Mouse (Mus musculus) CH12.LX (cell line): ENCODE results near the gene Etnppl. TPM values are rescaled to one million over a fixed set of nuclear protein-coding genes. Genes with fewer than 3 reads are reported as not detected.

Experiments
- DNase-seq: peaks from one replicate; pipeline ENCODE4 v3.0.0-alpha.2; 2013; ENCODE audit errors: extremely low read depth
- H3K27ac ChIP-seq: 2 replicates; pipeline ENCODE4 v1.5.1; 2012; ENCODE audit warnings: low read depth, mild to moderate bottlenecking, control low read depth, moderate library complexity; ENCODE audit not compliant: insufficient read depth
- H3K27me3 ChIP-seq: replicated peaks from 2 replicates; pipeline ENCODE3; 2012; ENCODE audit warnings: inconsistent platforms
- H3K36me3 ChIP-seq, 2 experiments: replicated peaks in 1 of 2; 2 replicates each; pipeline versions ENCODE3 to v1.6.1; 2012; ENCODE audit warnings: inconsistent platforms in 1 of 2, low read length in 1 of 2, mild to moderate bottlenecking in 1 of 2, mixed read lengths in 1 of 2, moderate library complexity in 1 of 2; ENCODE audit not compliant: control insufficient read depth in 1 of 2, insufficient read depth in 1 of 2
- H3K4me1 ChIP-seq, 2 experiments: 2 replicates each; pipeline ENCODE4 v1.6.1; 2012; ENCODE audit warnings: inconsistent platforms in 1 of 2, moderate library complexity in 1 of 2; ENCODE audit not compliant: insufficient read depth in 2 of 2, control insufficient read depth in 1 of 2
- H3K4me2 ChIP-seq: 2 replicates; pipeline ENCODE4 v1.6.1; 2012; ENCODE audit warnings: low read depth, mild to moderate bottlenecking, control low read depth; ENCODE audit not compliant: poor library complexity, insufficient read depth, severe bottlenecking
- H3K4me3 ChIP-seq, 3 experiments: fragments of 150-350 bp in 1 of 3; sonication (generic) in 1 of 3; replicated peaks in 1 of 3; 2 replicates each; pipeline versions ENCODE3 to v1.5.1; 2011 to 2012; ENCODE audit warnings: low read depth in 2 of 3, low read length in 2 of 3, mild to moderate bottlenecking in 2 of 3, moderate library complexity in 2 of 3, control low read depth in 1 of 3, improper control_type of control experiment in 1 of 3, inconsistent platforms in 1 of 3, mixed read lengths in 1 of 3; ENCODE audit not compliant: poor library complexity in 1 of 3
- H3K79me2 ChIP-seq: replicated peaks from 2 replicates; pipeline ENCODE4 v1.6.1; 2012; ENCODE audit warnings: mild to moderate bottlenecking, moderate library complexity; ENCODE audit not compliant: control insufficient read depth, poor library complexity, insufficient read depth, severe bottlenecking; ENCODE audit errors: extremely low read depth
- H3K9ac ChIP-seq: 2 replicates; pipeline ENCODE4 v1.6.1; 2012; ENCODE audit warnings: low read depth, mild to moderate bottlenecking, control low read depth, moderate library complexity; ENCODE audit not compliant: insufficient read depth
- H3K9me3 ChIP-seq: replicated peaks from 2 replicates; pipeline ENCODE3; 2012; ENCODE audit warnings: low read length, inconsistent platforms, mixed read lengths
- BHLHE40 ChIP-seq: IDR thresholded peaks from 2 replicates; pipeline ENCODE4 v1.6.1; 2011; ENCODE audit warnings: mild to moderate bottlenecking, low read depth, low read length, improper control_type of control experiment
- CHD1 ChIP-seq: IDR thresholded peaks from 2 replicates; pipeline ENCODE4 v1.6.1; 2012; ENCODE audit warnings: low read depth, low read length, improper control_type of control experiment, inconsistent platforms
- CHD2 ChIP-seq: IDR thresholded peaks from 2 replicates; pipeline ENCODE4 v1.6.1; 2011; ENCODE audit warnings: low read length, improper control_type of control experiment
- E2F4 ChIP-seq: IDR thresholded peaks from 2 replicates; pipeline ENCODE4 v1.6.1; 2011; ENCODE audit warnings: low read depth, low read length, improper control_type of control experiment; ENCODE audit not compliant: insufficient replicate concordance
- EP300 ChIP-seq: IDR thresholded peaks from 2 replicates; pipeline ENCODE4 v1.6.1; 2011; ENCODE audit warnings: low read length, improper control_type of control experiment
- GABPA ChIP-seq: IDR thresholded peaks from 2 replicates; pipeline ENCODE4 v1.6.1; 2012; ENCODE audit warnings: low read depth, low read length, improper control_type of control experiment, inconsistent platforms; ENCODE audit not compliant: insufficient replicate concordance
- HCFC1 ChIP-seq: IDR thresholded peaks from 2 replicates; pipeline ENCODE4 v1.6.1; 2012; ENCODE audit warnings: low read depth, mild to moderate bottlenecking, inconsistent platforms, low read length, improper control_type of control experiment
- IRF4 ChIP-seq: IDR thresholded peaks from 2 replicates; pipeline ENCODE4 v1.6.1; 2014; ENCODE audit warnings: low read depth, mild to moderate bottlenecking, inconsistent platforms, low read length, improper control_type of control experiment
- JUN ChIP-seq: IDR thresholded peaks from 2 replicates; pipeline ENCODE4 v1.6.1; 2011; ENCODE audit warnings: low read depth, mild to moderate bottlenecking, low read length, improper control_type of control experiment, moderate library complexity; ENCODE audit not compliant: insufficient read depth
- JUND ChIP-seq: conservative IDR thresholded peaks from 2 replicates; pipeline ENCODE4 v1.6.1; 2011; ENCODE audit warnings: low read depth, low read length, improper control_type of control experiment
- KAT2A ChIP-seq: IDR thresholded peaks from 2 replicates; pipeline ENCODE4 v1.6.1; 2012; ENCODE audit warnings: low read length, improper control_type of control experiment, inconsistent platforms; ENCODE audit not compliant: insufficient replicate concordance
- MAFK ChIP-seq: IDR thresholded peaks from 2 replicates; pipeline ENCODE4 v1.6.1; 2011; ENCODE audit warnings: low read length, improper control_type of control experiment; ENCODE audit not compliant: insufficient replicate concordance
- MAX ChIP-seq: IDR thresholded peaks from 2 replicates; pipeline ENCODE4 v1.6.1; 2011; ENCODE audit warnings: low read length, improper control_type of control experiment
- MAZ ChIP-seq: IDR thresholded peaks from 2 replicates; pipeline ENCODE4 v1.6.1; 2012; ENCODE audit warnings: low read depth, mild to moderate bottlenecking, inconsistent platforms, low read length, improper control_type of control experiment, moderate library complexity
- MEF2A ChIP-seq: IDR thresholded peaks from 2 replicates; pipeline ENCODE4 v1.6.1; 2014; ENCODE audit warnings: low read depth, mild to moderate bottlenecking, inconsistent platforms, low read length, improper control_type of control experiment, borderline replicate concordance
- MXI1 ChIP-seq: IDR thresholded peaks from 2 replicates; pipeline ENCODE4 v1.6.1; 2011; ENCODE audit warnings: mild to moderate bottlenecking, low read depth, low read length, improper control_type of control experiment
- MYC ChIP-seq: IDR thresholded peaks from 2 replicates; pipeline ENCODE4 v1.6.1; 2011; ENCODE audit warnings: low read depth, mild to moderate bottlenecking, improper control_type of control experiment, low read length
- NRF1 ChIP-seq: IDR thresholded peaks from 2 replicates; pipeline ENCODE4 v1.6.1; 2014; ENCODE audit warnings: low read depth, mild to moderate bottlenecking, inconsistent platforms, low read length, improper control_type of control experiment, moderate library complexity
- PAX5 ChIP-seq: IDR thresholded peaks from 2 replicates; pipeline ENCODE4 v1.6.1; 2012; ENCODE audit warnings: low read length, inconsistent platforms, mixed read lengths
- POLR2A ChIP-seq: IDR thresholded peaks from 2 replicates; pipeline ENCODE4 v1.6.1; 2011; ENCODE audit warnings: low read depth, mild to moderate bottlenecking, improper control_type of control experiment, low read length
- POLR2AphosphoS2 ChIP-seq: IDR thresholded peaks from 2 replicates; pipeline ENCODE4 v1.6.1; 2011; ENCODE audit warnings: low read depth, low read length, improper control_type of control experiment
- RAD21 ChIP-seq: IDR thresholded peaks from 2 replicates; pipeline ENCODE4 v1.6.1; 2011; ENCODE audit warnings: low read depth, mild to moderate bottlenecking, low read length, improper control_type of control experiment, moderate library complexity
- SIN3A ChIP-seq: IDR thresholded peaks from 2 replicates; pipeline ENCODE4 v1.6.1; 2012; ENCODE audit warnings: low read length, improper control_type of control experiment, inconsistent platforms
- SMC3 ChIP-seq: IDR thresholded peaks from 2 replicates; pipeline ENCODE4 v1.6.1; 2011; ENCODE audit warnings: low read depth, low read length, improper control_type of control experiment
- TBP ChIP-seq: conservative IDR thresholded peaks from 2 replicates; pipeline ENCODE4 v1.6.1; 2011; ENCODE audit warnings: low read depth, low read length, improper control_type of control experiment
- TCF12 ChIP-seq: IDR thresholded peaks from 2 replicates; pipeline ENCODE4 v1.6.1; 2014; ENCODE audit warnings: low read depth, mild to moderate bottlenecking, inconsistent platforms, low read length, improper control_type of control experiment
- UBTF ChIP-seq: IDR thresholded peaks from 2 replicates; pipeline ENCODE4 v1.6.1; 2012; ENCODE audit warnings: low read depth, mild to moderate bottlenecking, inconsistent platforms, low read length, improper control_type of control experiment, moderate library complexity
- USF1 ChIP-seq: IDR thresholded peaks from 2 replicates; pipeline ENCODE4 v1.6.1; 2014; ENCODE audit warnings: low read depth, mild to moderate bottlenecking, inconsistent platforms, low read length, improper control_type of control experiment
- USF2 ChIP-seq: conservative IDR thresholded peaks from 2 replicates; pipeline ENCODE4 v1.6.1; 2011; ENCODE audit warnings: low read depth, low read length, improper control_type of control experiment
- ZC3H11A ChIP-seq: IDR thresholded peaks from 2 replicates; pipeline ENCODE4 v1.6.1; 2012; ENCODE audit warnings: low read depth, mild to moderate bottlenecking, inconsistent platforms, low read length, improper control_type of control experiment
- ZKSCAN1 ChIP-seq: IDR thresholded peaks from 2 replicates; pipeline ENCODE4 v1.6.1; 2012; ENCODE audit warnings: low read depth, inconsistent platforms, low read length, improper control_type of control experiment, borderline replicate concordance
- ZMIZ1 ChIP-seq: IDR thresholded peaks from 2 replicates; pipeline ENCODE4 v1.6.1; 2012; ENCODE audit warnings: low read depth, mild to moderate bottlenecking, inconsistent platforms, low read length, improper control_type of control experiment
- ZNF384 ChIP-seq: IDR thresholded peaks from 2 replicates; pipeline ENCODE4 v1.6.1; 2012; ENCODE audit warnings: low read depth, low read length, improper control_type of control experiment, inconsistent platforms
- dilution Hi-C: fragments of 300-500 bp; cut with MboI; formaldehyde crosslinking; loops from 2 replicates; pipeline ENCODE4 v1.14.3; 2020; ENCODE audit warnings: low sequenced_read_pairs; ENCODE audit not compliant: extremely low pct_unique_long_range_greater_than_20kb, extremely low pct_ligation_motif_present
- in situ Hi-C: fragments of 300-500 bp; cut with MboI; formaldehyde crosslinking; loops from 3 replicates; pipeline ENCODE4 v1.14.3; 2019; ENCODE audit warnings: low sequenced_read_pairs, low pct_ligation_motif_present, low pct_unique_long_range_greater_than_20kb, mixed read lengths
- polyA plus RNA-seq: library from polyadenylated mRNA; unstranded; fragments of >175 nt; gene quantifications from 2 replicates; pipeline ENCODE4 v1.2.1, GENCODE M21; 2012; ENCODE audit warnings: low read depth; ENCODE audit not compliant: insufficient read length
- total RNA-seq, 2 experiments: library from RNA; depleted of rRNA; stranded (reverse); fragments of 300-350 nt in 1 of 2; fragments of >200 nt in 1 of 2; gene quantifications; 2 replicates each; pipeline ENCODE4 v1.2.3; 2012 to 2014

Etnppl gene
- total and polyA plus RNA-seq, 3 experiments = not detected

DNA sequence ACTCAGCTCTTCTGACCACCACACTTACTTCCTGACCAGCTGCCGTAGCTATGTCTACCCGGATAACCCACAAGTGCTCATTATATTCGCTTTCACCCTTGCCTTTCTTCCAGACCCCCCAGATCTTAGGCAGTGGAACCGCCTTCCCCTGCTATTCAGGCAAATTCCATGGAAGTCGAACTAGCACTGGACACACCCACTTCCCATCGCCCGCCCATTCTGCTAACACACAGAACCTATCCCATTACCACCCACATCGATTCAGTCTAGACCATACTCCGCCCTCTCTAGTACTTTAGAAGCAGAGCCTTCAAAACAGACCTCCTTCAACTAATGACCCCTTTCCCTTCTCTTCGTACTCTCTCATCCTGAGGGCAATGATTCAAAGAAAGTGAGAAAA, 15.8 kb upstream of the Etnppl start:
- dilution Hi-C loops (no loop called here), in situ Hi-C loops (no loop called here)
- H3K4me3 ChIP-seq = no peak overlapping the region

DNA sequence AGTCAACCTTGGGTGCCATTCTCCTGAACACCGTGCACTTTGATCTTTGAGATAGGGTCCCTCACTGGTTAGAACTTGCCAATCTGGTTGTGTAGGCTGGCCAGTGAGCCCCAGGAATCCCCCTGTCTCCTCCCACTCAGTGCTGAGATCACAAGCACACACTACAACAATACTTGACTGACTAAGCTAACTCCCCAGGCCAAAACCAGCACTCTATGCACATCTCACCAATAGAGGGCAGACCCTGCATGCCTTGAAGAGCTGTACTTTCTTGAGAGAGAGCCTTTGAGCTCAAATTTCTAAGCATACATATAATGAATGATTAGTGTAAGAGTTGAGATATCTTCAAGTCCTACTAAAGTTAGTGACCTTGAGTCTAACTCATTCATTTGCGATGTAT, 9.3 kb upstream of the Etnppl start:
- Histone ChIP-seq H3K36me3 (no peaks in the 10 kb centered on the region), H3K4me1 (peaks cover 0 to 5% of the 10 kb centered on the region in 2 experiments; a peak in 2 of 4 replicates), H3K9me3 (peaks cover 3% of the 10 kb centered on the region), H3K27ac (no peak overlapping the region), H3K9ac (no peak overlapping the region), H3K4me2 (no peak overlapping the region), H3K4me3 (no peak overlapping the region), H3K27me3 (no peaks in the 10 kb centered on the region), H3K79me2 (no peaks in the 10 kb centered on the region)
- DNase-seq = peak; percentile 28
- in situ Hi-C loops (no loop called here), dilution Hi-C loops (no loop called here)
- TF ChIP-seq MYC (no peak), POLR2A (no peak), BHLHE40 (no peak), MEF2A (no peak), GABPA (no peak), MAFK (no peak), CHD1 (no peak), RAD21 (peak; percentile 69), ZNF384 (peak; percentile 12; the same call in 1 of the 2 replicates), IRF4 (no peak), SMC3 (peak; percentile 58), PAX5 (no peak), JUN (no peak), SIN3A (no peak), USF2 (no peak), TBP (no peak), JUND (no peak), E2F4 (no peak), CHD2 (no peak), HCFC1 (no peak), USF1 (no peak), TCF12 (no peak), POLR2AphosphoS2 (no peak), UBTF (no peak), NRF1 (no peak), KAT2A (no peak), ZC3H11A (no peak; the same call in 1 of the 2 replicates)

More for the DNA sequence above, 15.8 kb upstream of the Etnppl start:
- H3K4me2 ChIP-seq = no peak overlapping the region
- no peaks in the 10 kb centered on the region for H3K27me3 ChIP-seq
- peaks cover 3% of the 10 kb centered on the region for H3K9me3 ChIP-seq
- H3K9ac ChIP-seq = no peak overlapping the region
- H3K4me1 ChIP-seq = peaks cover 0 to 5% of the 10 kb centered on the region in 2 experiments; a peak in 1 of 4 replicates
- no peaks in the 10 kb centered on the region for H3K79me2 ChIP-seq
- H3K36me3 ChIP-seq = no peaks in the 10 kb centered on the region
- no peak overlapping the region for H3K27ac ChIP-seq
- DNase-seq = no peak
- no peak for TF ChIP-seq JUND
- TF ChIP-seq MAFK = no peak
- TF ChIP-seq ZC3H11A = no peak
- TF ChIP-seq TCF12 = no peak
- no peak for TF ChIP-seq EP300
- no peak for TF ChIP-seq USF1
- no peak for TF ChIP-seq UBTF
- TF ChIP-seq CHD2 = no peak
- no peak for TF ChIP-seq JUN
- no peak for TF ChIP-seq MYC
- TF ChIP-seq MAX = no peak
- no peak for TF ChIP-seq E2F4
- no peak for TF ChIP-seq USF2
- no peak for TF ChIP-seq ZMIZ1
- no peak for TF ChIP-seq POLR2AphosphoS2
- TF ChIP-seq MAZ = no peak
- TF ChIP-seq MXI1 = no peak
- no peak for TF ChIP-seq GABPA
- TF ChIP-seq ZKSCAN1 = no peak
